Mouse (Mus musculus) myocyte (in vitro differentiated cells): Measurements from ENCODE around the gene Ccnf.

Experiments
- E2F4 ChIP-seq: IDR thresholded peaks from one replicate; pipeline ENCODE4 v1.6.1; 2011; ENCODE audit warnings: mild to moderate bottlenecking, control low read depth, moderate library complexity; ENCODE audit not compliant: insufficient read depth
- MAX ChIP-seq: IDR thresholded peaks from one replicate; pipeline ENCODE4 v1.6.1; 2011; ENCODE audit warnings: low read depth, mild to moderate bottlenecking, control low read depth
- POLR2A ChIP-seq: IDR thresholded peaks from one replicate; pipeline ENCODE4 v1.6.1; 2011; ENCODE audit warnings: low read depth, mild to moderate bottlenecking, control low read depth, moderate library complexity; ENCODE audit not compliant: insufficient read length
- POLR2AphosphoS2 ChIP-seq: IDR thresholded peaks from one replicate; pipeline ENCODE4 v1.6.1; 2011; ENCODE audit warnings: low read depth, control low read depth; ENCODE audit not compliant: insufficient read length
- TCF12 ChIP-seq: IDR thresholded peaks from one replicate; pipeline ENCODE4 v1.6.1; 2011; ENCODE audit warnings: mild to moderate bottlenecking, control low read depth; ENCODE audit not compliant: poor library complexity, insufficient read depth, severe bottlenecking
- USF1 ChIP-seq: IDR thresholded peaks from one replicate; pipeline ENCODE4 v1.6.1; 2011; ENCODE audit warnings: low read depth, mild to moderate bottlenecking, control low read depth, moderate library complexity

DNA sequence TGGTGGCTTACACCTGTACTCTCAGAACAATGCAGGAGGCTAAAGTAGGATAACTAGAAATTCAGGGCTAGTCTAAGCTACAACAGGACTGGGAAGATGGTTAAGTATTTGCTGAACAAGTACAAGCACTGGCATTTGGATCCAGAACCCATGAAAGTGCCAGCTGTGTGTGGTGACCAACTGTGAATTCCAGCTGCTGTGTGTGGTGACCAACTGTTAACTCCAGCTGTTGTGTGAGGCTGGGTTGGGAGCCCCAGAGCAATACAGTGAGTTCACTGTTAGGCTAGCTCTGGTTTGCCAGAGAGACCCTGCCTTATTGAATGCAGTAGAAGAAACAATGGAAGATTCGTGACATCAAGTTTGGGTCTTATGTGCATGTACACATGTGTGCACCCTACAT, 14.8 kb downstream of the Ccnf start:
- no peak for TF ChIP-seq E2F4
- no peak for TF ChIP-seq POLR2A
- no peak for TF ChIP-seq MAX
- peak; percentile 15 for TF ChIP-seq TCF12
- TF ChIP-seq POLR2AphosphoS2, result no peak
- TF ChIP-seq USF1, result no peak
